Mouse (Mus musculus) thymus, adult 2 months (tissue): ENCODE results near the gene Hsf2bp.

Source experiments
- CTCF ChIP-seq: fragments of 200-500 bp; IDR thresholded peaks from 2 replicates; pipeline ENCODE4 v1.5.1; 2012; ENCODE audit warnings: mild to moderate bottlenecking, control low read depth, low read length, moderate library complexity, borderline replicate concordance; ENCODE audit not compliant: control insufficient read depth, poor library complexity, insufficient read depth; ENCODE audit errors: extremely low read depth
- POLR2A ChIP-seq: fragments of 200-500 bp; IDR thresholded peaks from 2 replicates; pipeline ENCODE4 v1.6.1; 2012; ENCODE audit warnings: mild to moderate bottlenecking, low read length, control low read depth, moderate library complexity; ENCODE audit not compliant: control insufficient read depth, poor library complexity, insufficient read depth; ENCODE audit errors: extremely low read depth

DNA sequence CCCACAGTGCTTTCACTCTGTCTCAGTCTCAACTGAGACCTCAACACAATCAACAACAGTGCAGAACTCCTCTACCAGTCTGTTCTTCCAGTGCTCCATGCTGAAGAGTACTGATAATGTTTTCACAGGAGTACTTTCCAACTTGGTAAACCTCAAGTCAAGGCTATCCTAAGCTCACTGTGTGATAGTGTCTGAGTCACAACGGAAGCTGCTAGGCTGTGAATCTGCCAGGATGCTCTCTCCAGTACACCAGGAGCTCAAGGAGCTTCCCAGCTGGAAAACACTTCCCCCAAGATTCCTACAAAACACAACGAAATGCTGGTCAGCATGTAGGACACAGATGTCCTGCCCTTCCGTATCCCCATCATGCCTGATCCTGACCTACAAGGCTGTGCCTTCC lies 7.8 kb downstream of the Hsf2bp start:
- no peak for TF ChIP-seq CTCF
- TF ChIP-seq POLR2A = no peak
